Mouse (Mus musculus): ENCODE measurements at regions not wholly inside any gene's neighbourhood (a gene's known extent, or its start where the extent isn't known, plus 50 kb on each side); places are given as distances from the start of the nearest gene placed in this dataset.

DNA sequence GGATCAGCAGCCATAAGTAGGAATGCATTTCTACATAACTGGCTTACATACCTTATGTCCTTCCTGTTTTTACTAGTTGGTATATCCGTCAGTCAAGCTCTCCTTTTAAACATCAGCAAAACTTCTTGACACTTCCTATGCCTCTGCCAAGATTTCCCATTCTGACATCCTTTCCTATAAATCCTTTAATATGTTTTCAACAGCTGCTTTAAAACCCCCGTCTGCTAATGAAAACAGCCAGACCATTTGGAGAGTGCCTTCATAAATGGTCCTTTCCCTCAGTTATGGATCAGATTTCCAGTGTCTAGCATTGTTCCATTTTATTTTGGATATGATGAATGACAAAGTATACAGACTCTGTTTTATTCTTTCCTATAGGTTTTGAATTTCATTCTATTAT lies 270.7 kb upstream of the Rgmb start:
- Histone ChIP-seq H3K4me1 (ENCODE audit: control insufficient read depth, insufficient read depth, insufficient read length, low read length) (no peaks in the 10 kb centered on the region), H3K4me3 (ENCODE audit: insufficient read depth, low read depth, low read length) (no peak overlapping the region), H3K27ac (replicated peaks; ENCODE audit: low read depth, low read length) (no peak overlapping the region)

DNA sequence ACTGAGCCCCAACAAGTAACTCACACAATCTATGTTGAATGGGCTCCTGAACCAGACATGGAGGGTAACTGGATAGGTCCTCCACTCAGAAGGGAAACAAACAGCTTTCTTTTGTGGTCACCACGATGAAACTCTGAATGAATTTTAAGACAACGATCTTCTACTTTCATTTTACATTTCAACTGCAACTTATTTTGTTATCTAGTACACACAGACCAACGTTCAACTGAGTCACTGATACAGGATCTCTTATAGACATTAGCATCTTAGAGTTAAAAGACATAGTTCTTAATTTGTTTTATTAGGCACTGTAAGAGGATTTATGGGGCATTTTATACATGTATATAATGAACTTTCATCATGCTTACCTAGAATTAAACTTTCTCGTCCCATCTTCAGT lies 262.1 kb upstream of the Rgmb start:
- no peak overlapping the region for H3K27ac ChIP-seq (replicated peaks; ENCODE audit: low read depth, low read length)
- H3K4me1 ChIP-seq (ENCODE audit: control insufficient read depth, insufficient read depth, insufficient read length, low read length), result no peaks in the 10 kb centered on the region
- no peak overlapping the region for H3K4me3 ChIP-seq (ENCODE audit: insufficient read depth, low read depth, low read length)

DNA sequence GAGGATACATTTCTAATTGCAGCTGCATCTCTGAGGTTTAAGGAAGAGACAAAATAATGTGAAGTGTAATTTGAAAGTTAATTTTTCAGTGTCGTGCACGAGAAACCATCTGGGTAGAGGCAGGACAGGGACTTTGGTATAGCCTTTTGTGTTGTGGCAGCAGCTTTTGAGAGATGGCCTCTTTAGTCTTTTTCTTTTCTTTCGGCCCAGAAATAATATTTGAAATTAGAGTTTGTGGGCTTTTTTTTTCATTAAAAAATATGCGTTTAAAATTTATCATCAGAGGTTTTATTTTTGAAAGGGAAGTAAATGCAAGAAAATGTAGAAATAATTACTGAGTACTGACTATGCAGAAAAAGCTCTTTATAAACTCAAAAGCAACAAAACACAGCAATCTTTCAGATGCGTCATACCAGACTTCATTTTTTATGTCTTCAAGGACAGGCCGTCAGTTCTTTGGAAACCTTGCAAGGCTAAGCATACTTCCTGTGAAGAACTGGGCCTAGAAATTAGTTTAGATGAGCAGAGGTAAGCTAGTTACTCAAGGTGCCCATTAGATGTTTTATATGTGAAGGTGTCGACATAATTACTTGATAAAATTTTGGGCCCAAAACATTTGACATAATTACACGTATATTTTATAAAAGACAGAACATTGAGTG lies 258.9 kb upstream of the Rgmb start:
- no peak overlapping the region for H3K27ac ChIP-seq (replicated peaks; ENCODE audit: low read depth, low read length)
- H3K4me1 ChIP-seq (ENCODE audit: control insufficient read depth, insufficient read depth, insufficient read length, low read length), result no peaks in the 10 kb centered on the region
- H3K4me3 ChIP-seq (ENCODE audit: insufficient read depth, low read depth, low read length), result no peak overlapping the region

DNA sequence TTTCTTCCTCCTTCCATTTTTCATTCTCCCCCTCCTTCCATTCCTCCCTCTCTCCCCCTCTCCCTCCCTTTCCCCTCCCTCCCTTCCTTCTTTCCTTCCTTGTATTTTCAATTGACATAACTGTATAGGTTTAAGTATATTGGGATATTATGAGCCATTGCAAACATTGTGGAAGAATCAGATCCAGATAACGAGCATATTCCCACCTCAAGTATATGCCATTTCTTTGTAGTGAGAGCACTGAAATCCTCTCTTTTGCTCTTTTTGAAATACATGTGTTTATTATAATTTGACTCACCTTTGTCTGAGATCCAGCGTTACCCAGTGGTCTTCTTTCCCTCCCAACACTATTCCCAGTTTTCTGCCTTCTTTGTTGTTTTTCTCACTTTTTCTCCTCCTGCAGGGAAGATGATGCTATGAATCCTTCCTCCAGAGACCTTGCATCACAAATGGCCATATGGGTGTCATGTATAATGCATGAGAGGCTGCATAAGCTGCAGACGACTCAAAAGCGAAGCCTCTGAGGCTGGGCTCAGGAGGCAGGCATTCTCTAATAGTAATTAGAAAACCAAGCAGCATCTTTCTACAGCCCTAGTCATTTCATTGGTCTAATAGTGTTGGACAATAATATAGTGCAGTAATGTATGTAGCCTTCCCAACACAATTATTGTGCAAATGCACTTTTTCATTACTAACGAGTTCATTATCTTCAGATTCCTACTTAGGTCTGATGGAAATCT lies 258.2 kb upstream of the Rgmb start:
- Histone ChIP-seq H3K4me3 (ENCODE audit: insufficient read depth, low read depth, low read length) (no peak overlapping the region), H3K4me1 (ENCODE audit: control insufficient read depth, insufficient read depth, insufficient read length, low read length) (no peaks in the 10 kb centered on the region), H3K27ac (replicated peaks; ENCODE audit: low read depth, low read length) (no peak overlapping the region)

DNA sequence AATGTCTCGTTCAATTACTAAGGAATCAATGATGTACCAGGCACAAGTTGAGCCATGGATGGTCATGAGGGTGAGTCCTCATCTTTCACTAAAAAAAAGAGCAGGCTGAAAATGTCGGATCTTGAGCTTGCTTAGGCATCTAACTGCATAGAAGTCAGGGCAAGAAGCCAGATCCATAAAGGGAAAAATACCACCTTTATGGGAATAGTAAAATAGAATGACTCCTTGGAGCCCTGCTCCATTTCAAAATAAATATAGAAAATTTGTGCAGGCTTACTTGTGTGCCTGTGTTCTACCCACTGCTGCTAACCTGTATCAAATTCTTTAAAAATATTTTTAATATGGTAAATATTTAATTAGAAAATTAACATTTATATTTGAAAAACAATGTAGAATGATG lies 256.2 kb upstream of the Rgmb start:
- H3K4me1 ChIP-seq (ENCODE audit: control insufficient read depth, insufficient read depth, insufficient read length, low read length), result no peaks in the 10 kb centered on the region
- no peak overlapping the region for H3K4me3 ChIP-seq (ENCODE audit: insufficient read depth, low read depth, low read length)
- H3K27ac ChIP-seq (replicated peaks; ENCODE audit: low read depth, low read length), result no peak overlapping the region

DNA sequence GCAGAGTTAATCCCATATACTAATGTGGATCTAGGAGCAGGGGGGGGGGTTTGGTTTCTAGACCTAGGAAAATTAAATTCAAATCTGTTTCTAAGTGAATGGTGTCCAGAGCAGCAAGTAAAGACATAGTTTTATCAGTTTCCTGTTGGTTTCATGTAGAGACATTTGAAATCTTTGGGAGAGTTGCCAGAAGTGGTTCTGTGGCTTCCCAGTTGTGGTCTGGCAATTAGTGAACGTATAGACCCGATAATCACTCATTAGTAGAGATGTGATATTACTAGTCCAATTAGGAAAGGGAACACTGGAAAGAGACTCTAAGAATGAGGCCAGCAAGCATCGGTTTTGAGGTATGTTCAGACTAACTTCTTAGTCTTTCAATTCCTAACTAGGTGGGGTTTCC lies 252.0 kb upstream of the Rgmb start:
- H3K4me1 ChIP-seq (ENCODE audit: control insufficient read depth, insufficient read depth, insufficient read length, low read length), result no peaks in the 10 kb centered on the region
- no peak overlapping the region for H3K27ac ChIP-seq (replicated peaks; ENCODE audit: low read depth, low read length)
- no peak overlapping the region for H3K4me3 ChIP-seq (ENCODE audit: insufficient read depth, low read depth, low read length)

DNA sequence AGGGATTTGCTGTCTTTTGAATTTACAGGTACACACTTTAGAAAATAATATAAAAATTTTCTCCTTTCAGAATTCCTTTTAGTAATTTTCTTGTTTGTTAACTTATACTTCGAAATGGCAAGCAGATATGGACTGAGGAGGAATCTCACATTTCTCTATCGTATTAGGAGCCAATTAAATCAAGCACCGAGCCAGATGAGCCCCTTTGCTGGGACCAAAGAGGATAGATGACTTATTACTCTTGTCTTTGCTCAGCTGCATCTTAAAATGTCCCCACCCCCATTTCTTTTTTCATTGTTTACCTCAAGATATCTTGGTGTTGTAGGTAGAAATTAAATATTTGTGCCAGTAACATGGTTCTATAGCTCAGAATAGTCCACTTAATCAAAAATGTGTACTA lies 247.7 kb upstream of the Rgmb start:
- Histone ChIP-seq H3K4me3 (ENCODE audit: insufficient read depth, low read depth, low read length) (no peak overlapping the region), H3K27ac (replicated peaks; ENCODE audit: low read depth, low read length) (no peak overlapping the region), H3K4me1 (ENCODE audit: control insufficient read depth, insufficient read depth, insufficient read length, low read length) (no peaks in the 10 kb centered on the region)

DNA sequence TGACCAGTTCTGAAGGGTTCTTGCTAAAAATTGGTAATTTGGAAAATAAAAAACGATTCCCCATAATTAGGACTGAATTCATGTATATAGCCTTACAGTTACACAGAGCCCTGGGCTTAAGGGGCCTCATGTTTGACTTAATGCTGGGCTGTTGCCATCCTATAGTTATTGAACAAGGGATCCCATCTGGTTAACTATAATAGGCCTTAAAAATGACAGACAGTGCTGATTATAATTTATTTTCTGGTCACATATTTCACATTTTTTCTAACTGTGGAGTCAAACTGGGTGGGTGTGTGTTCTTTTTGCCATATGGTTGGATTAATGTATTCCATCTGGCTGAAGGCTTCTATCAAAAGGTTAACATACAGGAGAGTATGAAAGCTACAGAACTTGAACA lies 238.5 kb upstream of the Rgmb start:
- Histone ChIP-seq H3K27ac (replicated peaks; ENCODE audit: low read depth, low read length) (no peak overlapping the region), H3K4me3 (ENCODE audit: insufficient read depth, low read depth, low read length) (no peak overlapping the region), H3K4me1 (ENCODE audit: control insufficient read depth, insufficient read depth, insufficient read length, low read length) (no peaks in the 10 kb centered on the region)

DNA sequence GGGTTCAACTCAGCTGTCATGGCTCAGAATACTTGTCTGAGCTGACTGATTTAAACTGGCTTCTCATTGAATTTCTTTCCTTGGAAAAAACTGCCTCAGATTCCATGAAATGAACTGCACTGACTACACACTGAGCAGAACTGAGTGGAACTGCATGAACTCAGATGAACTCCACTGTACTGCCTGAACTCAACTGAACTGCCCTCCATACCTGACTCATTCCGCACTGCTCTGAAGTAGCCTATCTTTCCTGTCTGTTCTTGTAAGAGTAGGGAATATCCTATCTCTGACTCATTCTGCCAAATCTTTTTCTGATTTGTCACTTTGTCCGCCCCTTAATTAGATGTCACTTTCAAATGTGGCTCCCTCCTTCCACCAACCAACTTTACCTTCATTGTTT lies 237.0 kb upstream of the Rgmb start:
- Histone ChIP-seq H3K27ac (replicated peaks; ENCODE audit: low read depth, low read length) (no peak overlapping the region), H3K4me3 (ENCODE audit: insufficient read depth, low read depth, low read length) (no peak overlapping the region), H3K4me1 (ENCODE audit: control insufficient read depth, insufficient read depth, insufficient read length, low read length) (no peaks in the 10 kb centered on the region)

DNA sequence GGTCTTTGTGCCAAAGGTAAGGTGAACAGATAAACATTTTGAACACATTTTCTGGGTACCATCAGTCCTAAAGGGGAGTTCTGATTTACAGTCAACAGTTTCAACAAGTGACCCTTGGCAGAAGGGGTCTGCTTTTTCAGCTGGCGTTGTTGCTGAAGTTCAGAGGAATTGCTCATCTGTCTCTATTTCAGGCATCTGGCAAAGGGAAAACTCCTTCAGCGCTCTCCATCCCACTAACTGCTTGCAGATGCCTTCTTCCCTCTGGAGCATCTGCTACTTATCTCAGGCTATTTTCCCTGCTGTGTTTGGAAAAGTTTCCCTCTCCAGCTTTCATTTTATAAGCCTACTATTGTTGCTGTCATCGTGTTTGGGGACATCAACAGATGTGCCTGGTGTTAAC lies 223.6 kb upstream of the Rgmb start:
- H3K27ac ChIP-seq (replicated peaks; ENCODE audit: low read depth, low read length), result no peak overlapping the region
- no peaks in the 10 kb centered on the region for H3K4me1 ChIP-seq (ENCODE audit: control insufficient read depth, insufficient read depth, insufficient read length, low read length)

DNA sequence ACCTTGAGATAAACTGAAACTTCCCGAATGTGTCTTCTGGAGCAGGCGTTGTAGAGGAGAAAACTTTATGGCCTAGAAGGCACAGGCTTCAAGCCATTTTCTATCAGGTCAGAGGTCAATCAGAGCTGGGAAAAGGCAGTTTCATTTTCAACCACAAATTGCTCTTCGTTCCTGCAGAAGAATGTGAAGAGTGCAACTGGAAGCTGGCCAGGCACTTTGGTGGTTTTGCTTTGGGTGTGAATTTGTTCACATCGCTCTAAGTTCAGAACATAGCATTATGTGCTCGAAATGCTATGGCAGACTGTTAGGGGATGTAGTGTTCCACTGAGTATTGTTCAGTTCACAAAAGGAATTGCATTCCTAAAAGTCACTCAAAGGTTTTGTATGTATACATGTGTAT lies 220.9 kb upstream of the Rgmb start:
- peak overlapping the region; percentile 14; the same call in 1 of the 2 replicates for H3K4me3 ChIP-seq (ENCODE audit: insufficient read depth, low read depth, low read length)
- H3K27ac ChIP-seq (replicated peaks; ENCODE audit: low read depth, low read length), result no peak overlapping the region
- H3K4me1 ChIP-seq (ENCODE audit: control insufficient read depth, insufficient read depth, insufficient read length, low read length), result no peaks in the 10 kb centered on the region

More for the DNA sequence above, 223.6 kb upstream of the Rgmb start:
- H3K4me3 ChIP-seq (ENCODE audit: insufficient read depth, low read depth, low read length), result no peak overlapping the region

DNA sequence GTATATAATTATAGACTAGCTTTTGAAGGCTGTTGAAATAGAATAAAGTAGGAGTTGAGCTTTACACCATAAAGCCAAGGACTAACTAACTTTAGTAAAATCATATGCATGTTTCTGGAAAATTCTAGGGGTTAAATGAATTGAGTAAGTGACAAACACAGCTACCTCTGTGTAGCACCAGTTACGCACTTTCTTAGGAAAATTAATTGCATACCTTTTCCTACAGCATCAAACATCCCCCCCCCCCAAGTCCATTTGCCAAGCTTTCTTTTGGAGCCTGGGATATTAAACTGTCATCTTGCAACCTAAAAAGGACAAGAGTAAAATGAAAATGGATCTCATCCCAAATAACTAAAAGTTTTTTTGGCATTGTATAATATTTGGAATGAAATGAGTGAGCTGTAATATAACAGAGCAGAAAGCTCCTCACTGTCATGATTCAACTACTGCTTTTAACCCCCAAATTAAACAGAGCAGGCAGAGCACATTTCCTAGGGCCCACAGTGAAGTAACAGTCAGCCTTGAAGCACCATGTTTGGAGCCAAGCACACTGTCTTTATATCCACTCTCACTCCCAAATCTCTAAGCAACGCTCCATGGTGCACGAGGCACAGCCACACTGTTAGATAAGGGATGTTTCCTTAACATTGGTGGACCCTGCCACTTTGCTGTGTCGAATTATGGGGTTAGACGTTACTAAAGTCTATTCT lies 210.9 kb upstream of the Rgmb start:
- no peak overlapping the region for H3K4me3 ChIP-seq (ENCODE audit: insufficient read depth, low read depth, low read length)
- no peaks in the 10 kb centered on the region for H3K4me1 ChIP-seq (ENCODE audit: control insufficient read depth, insufficient read depth, insufficient read length, low read length)
- no peak overlapping the region for H3K27ac ChIP-seq (replicated peaks; ENCODE audit: low read depth, low read length)

DNA sequence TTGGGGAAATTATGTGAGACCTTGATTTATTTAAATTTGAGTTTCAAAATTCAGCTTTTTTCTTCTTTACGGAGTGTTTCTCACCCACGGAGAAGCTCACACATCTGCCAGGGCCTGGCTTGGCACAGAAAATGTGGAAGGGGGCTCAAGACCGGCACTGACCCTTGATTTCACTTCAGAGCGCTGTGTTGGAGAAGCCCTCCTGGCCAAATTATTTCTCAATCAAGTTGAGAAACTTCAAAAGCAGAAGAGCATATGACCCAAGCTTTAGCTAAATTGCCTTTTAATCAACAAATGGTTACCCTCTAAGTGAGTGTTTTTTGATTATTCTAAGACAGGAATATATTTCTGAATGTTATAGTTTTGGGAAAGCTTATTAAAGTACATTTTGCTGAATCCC lies 197.2 kb upstream of the Rgmb start:
- Histone ChIP-seq H3K4me1 (ENCODE audit: control insufficient read depth, insufficient read depth, insufficient read length, low read length) (no peaks in the 10 kb centered on the region), H3K4me3 (ENCODE audit: insufficient read depth, low read depth, low read length) (no peak overlapping the region), H3K27ac (replicated peaks; ENCODE audit: low read depth, low read length) (no peak overlapping the region)

DNA sequence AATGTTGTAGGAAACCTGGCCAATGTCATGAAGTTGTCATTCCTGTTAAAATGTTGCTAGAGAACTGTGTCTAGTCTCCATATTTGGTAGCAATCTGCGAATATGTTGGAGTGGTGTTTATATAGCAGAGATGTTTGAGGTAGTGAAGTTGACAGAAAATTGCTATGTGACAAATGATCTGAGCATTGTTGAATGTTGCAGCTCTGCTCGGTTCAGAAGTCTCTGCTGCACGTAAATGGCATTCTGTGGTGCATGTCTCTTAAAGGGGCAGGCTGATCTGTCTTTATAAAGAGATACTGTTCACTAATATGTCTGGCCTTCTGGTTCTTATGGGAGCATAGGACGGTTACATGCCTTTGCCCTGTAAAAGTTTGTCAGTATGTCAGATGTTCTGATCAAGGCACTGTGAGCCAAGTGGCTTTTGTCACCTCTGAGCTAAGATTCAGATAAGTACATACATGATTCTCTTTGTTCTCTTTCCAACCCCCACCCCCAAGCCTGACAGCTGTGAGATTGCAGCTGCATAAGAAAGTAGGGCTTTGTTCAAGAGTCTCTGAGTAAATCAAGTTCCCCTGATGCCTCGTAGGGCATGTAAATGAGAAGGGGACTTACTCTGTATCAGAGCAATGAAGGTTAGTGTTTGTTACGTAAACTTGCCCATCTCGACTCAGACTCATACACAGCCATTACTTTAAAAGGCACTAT lies 174.2 kb upstream of the Rgmb start:
- Histone ChIP-seq H3K4me1 (ENCODE audit: control insufficient read depth, insufficient read depth, insufficient read length, low read length) (no peaks in the 10 kb centered on the region), H3K27ac (replicated peaks; ENCODE audit: low read depth, low read length) (no peak overlapping the region), H3K4me3 (ENCODE audit: insufficient read depth, low read depth, low read length) (no peak overlapping the region)

DNA sequence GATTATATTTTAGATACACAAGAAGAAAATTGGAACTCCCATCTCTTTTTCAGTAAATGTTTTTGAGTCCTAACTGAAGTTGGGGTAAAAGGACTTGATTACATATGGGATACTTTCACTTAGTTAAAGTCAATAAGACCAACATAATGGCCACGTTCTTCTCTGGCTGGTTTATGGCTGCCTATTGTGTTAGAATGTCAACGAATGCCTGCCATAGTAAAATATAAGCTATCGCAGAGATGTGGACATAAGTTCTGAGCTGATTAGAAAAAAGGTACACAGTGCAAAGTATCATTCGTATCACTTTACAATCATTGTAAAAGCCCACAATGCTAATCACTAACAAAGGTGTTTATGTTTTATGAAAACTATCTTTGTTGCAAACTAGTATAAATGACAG lies 173.2 kb upstream of the Rgmb start:
- no peak overlapping the region for H3K27ac ChIP-seq (replicated peaks; ENCODE audit: low read depth, low read length)
- H3K4me3 ChIP-seq (ENCODE audit: insufficient read depth, low read depth, low read length), result no peak overlapping the region
- H3K4me1 ChIP-seq (ENCODE audit: control insufficient read depth, insufficient read depth, insufficient read length, low read length), result no peaks in the 10 kb centered on the region
